Mouse (Mus musculus) yolk sac, embryonic 10.5 days (tissue): Measurements from ENCODE around the gene Olfr813.
"Not testable (repeated sequence)": the region's sequence is repeated elsewhere in the genome, so short reads cannot be mapped to it uniquely, and the experiment has no call there.

Experiments used
- DNase-seq: peaks from one replicate; pipeline ENCODE4 v3.0.0-alpha.2; 2017; ENCODE audit warnings: low spot score

Olfr813 gene

GRCm38 (mm10) chr10:129855067-129855466 is at the start of gene Olfr813:
Olfr813 (plus strand) TSS chr10:129855367.
- DNase-seq = no peak

- no peak for DNase-seq
Measured at GRCm38 (mm10) chr10:129845994-129846393, 9.2 kb upstream of the Olfr813 start, which contains the start of gene Olfr812. Olfr812 (minus strand) TSS chr10:129846094.

GRCm38 (mm10) chr10:129847343-129847742 is 7.8 kb upstream of the Olfr813 start:
- no peak for DNase-seq

GRCm38 (mm10) chr10:129879751-129880150 is 24.6 kb downstream of the Olfr813 start, which contains the start of gene Olfr814:
Olfr814 (minus strand) TSS chr10:129879851.
- DNase-seq = not testable (repeated sequence)

- not testable (repeated sequence) for DNase-seq
Measured at GRCm38 (mm10) chr10:129885496-129885895, 30.3 kb downstream of the Olfr813 start.

- DNase-seq = no peak
Measured at GRCm38 (mm10) chr10:129885934-129886333, 30.8 kb downstream of the Olfr813 start.

- not testable (repeated sequence) for DNase-seq
Measured at GRCm38 (mm10) chr10:129905767-129906166, 50.6 kb downstream of the Olfr813 start, which contains the start of gene Olfr815. Olfr815 (minus strand) TSS chr10:129905867.
